Mouse (Mus musculus) splenic B cell, adult 2 months (primary cell): ENCODE results near the gene Phxr2.

Source experiments
- DNase-seq: peaks from one replicate; pipeline ENCODE4 v3.0.0-alpha.2; 2011; ENCODE audit warnings: low read depth, low spot score
- H3K27me3 ChIP-seq: 2 replicates; pipeline ENCODE4 v1.6.1; 2012; ENCODE audit warnings: mild to moderate bottlenecking, low read length, moderate library complexity, mixed read lengths; ENCODE audit not compliant: control insufficient read depth, poor library complexity, insufficient read depth, severe bottlenecking
- H3K36me3 ChIP-seq: 2 replicates; pipeline ENCODE4 v1.6.1; 2012; ENCODE audit warnings: mild to moderate bottlenecking, low read length, moderate library complexity, mixed read lengths; ENCODE audit not compliant: control insufficient read depth, poor library complexity, insufficient read depth, severe bottlenecking

Phxr2 gene

GRCm38 (mm10) chr10:99089906-99090305, 36.2 kb downstream of the Phxr2 start:
- Histone ChIP-seq H3K27me3 (no peaks in the 10 kb centered on the region), H3K36me3 (no peaks in the 10 kb centered on the region)
- DNase-seq: no peak

GRCm38 (mm10) chr10:99086029-99086428, 40.1 kb downstream of the Phxr2 start:
- DNase-seq: no peak
- H3K27me3 ChIP-seq: no peaks in the 10 kb centered on the region
- no peaks in the 10 kb centered on the region for H3K36me3 ChIP-seq

- no peak for DNase-seq
- Histone ChIP-seq H3K36me3 (no peaks in the 10 kb centered on the region), H3K27me3 (no peaks in the 10 kb centered on the region)
Observed at GRCm38 (mm10) chr10:99085240-99085587, 40.9 kb downstream of the Phxr2 start.

- no peaks in the 10 kb centered on the region for H3K27me3 ChIP-seq
- DNase-seq: peak; percentile 86
Observed at GRCm38 (mm10) chr10:99084397-99085239, 41.5 kb downstream of the Phxr2 start.

GRCm38 (mm10) chr10:99083431-99084003, 42.6 kb downstream of the Phxr2 start:
- no peak for DNase-seq
- Histone ChIP-seq H3K27me3 (no peaks in the 10 kb centered on the region), H3K36me3 (no peaks in the 10 kb centered on the region)

More at GRCm38 (mm10) chr10:99084397-99085239, 41.5 kb downstream of the Phxr2 start:
- no peaks in the 10 kb centered on the region for H3K36me3 ChIP-seq

GRCm38 (mm10) chr10:99081569-99081990, 44.5 kb downstream of the Phxr2 start:
- DNase-seq: peak; percentile 50
- H3K36me3 ChIP-seq: no peaks in the 10 kb centered on the region
- no peaks in the 10 kb centered on the region for H3K27me3 ChIP-seq

GRCm38 (mm10) chr10:99078621-99079020, 47.5 kb downstream of the Phxr2 start:
- H3K36me3 ChIP-seq: no peaks in the 10 kb centered on the region
- no peaks in the 10 kb centered on the region for H3K27me3 ChIP-seq
- DNase-seq: no peak

- Histone ChIP-seq H3K36me3 (no peaks in the 10 kb centered on the region), H3K27me3 (no peaks in the 10 kb centered on the region)
- no peak for DNase-seq
Observed at GRCm38 (mm10) chr10:99076113-99076895, 49.8 kb downstream of the Phxr2 start.
